Mouse (Mus musculus) midbrain, embryonic 14.5 days (tissue): ENCODE data around the gene Ccdc85b. TPM values are rescaled to one million over a fixed set of nuclear protein-coding genes. Genes with fewer than 3 reads are reported as not detected.

Experiments
- ATAC-seq: fragments of 200-750 bp; cut with Nextera tagmentation; 2 replicates; pipeline ENCODE4 v1.8.0; 2017; ENCODE audit warnings: moderate number of reproducible peaks, moderate library complexity; ENCODE audit not compliant: low FRiP score, low TSS enrichment
- DNase-seq: peaks from one replicate; pipeline ENCODE4 v3.0.0-alpha.2; 2015
- H3K27ac ChIP-seq: fragments of 300-500 bp; sonication (generic); replicated peaks from 2 replicates; pipeline ENCODE4 v1.5.1; 2014; ENCODE audit warnings: mild to moderate bottlenecking, low read depth, low read length, moderate library complexity
- H3K27me3 ChIP-seq: fragments of 300-500 bp; sonication (generic); 2 replicates; pipeline ENCODE4 v1.6.1; 2014; ENCODE audit warnings: low read length, control low read depth, mixed read lengths; ENCODE audit not compliant: control insufficient read depth, insufficient read depth
- H3K36me3 ChIP-seq: fragments of 300-500 bp; sonication (generic); 2 replicates; pipeline ENCODE4 v1.6.1; 2014; ENCODE audit warnings: low read length, control low read depth; ENCODE audit not compliant: control insufficient read depth, insufficient read depth
- H3K4me1 ChIP-seq: fragments of 300-500 bp; sonication (generic); 2 replicates; pipeline ENCODE4 v1.6.1; 2014; ENCODE audit warnings: mild to moderate bottlenecking, antibody characterized with exemption, low read length, control low read depth; ENCODE audit not compliant: control insufficient read depth, insufficient read depth
- H3K4me2 ChIP-seq: fragments of 300-500 bp; sonication (generic); 2 replicates; pipeline ENCODE4 v1.6.1; 2014; ENCODE audit warnings: mild to moderate bottlenecking, low read length, moderate library complexity
- H3K4me3 ChIP-seq: fragments of 300-500 bp; sonication (generic); replicated peaks from 2 replicates; pipeline ENCODE4 v1.5.1; 2014; ENCODE audit warnings: low read depth, low read length
- H3K9ac ChIP-seq: fragments of 300-500 bp; sonication (generic); replicated peaks from 2 replicates; pipeline ENCODE4 v1.6.1; 2014; ENCODE audit warnings: mild to moderate bottlenecking, low read length, moderate library complexity
- H3K9me3 ChIP-seq: fragments of 300-500 bp; sonication (generic); 2 replicates; pipeline ENCODE4 v1.6.1; 2016; ENCODE audit warnings: low read length, control low read depth, mixed read lengths; ENCODE audit not compliant: control insufficient read depth
- WGBS: fragments of 180-500 bp; shearing (Covaris S2); extraction: QIAGEN DNeasy Blood & Tissue Kit; methylation state at CpG from one replicate; pipeline ENCODE4 v1.1.7; 2014; 5-methylcytosine and 5-hydroxymethylcytosine counted together
- polyA plus RNA-seq: library from polyadenylated mRNA; unstranded; fragments of >200 nt; fragmentation: Nextera tagmentation; extraction: Ambion mirVana; gene quantifications from 2 replicates; pipeline ENCODE4 v1.2.1, GENCODE M21; 2014

Ccdc85b gene
- polyA plus RNA-seq, 1 experiment from 2014 or later = 7.6 TPM

GRCm38 (mm10) chr19:5433951-5434350, 23.7 kb downstream of the Ccdc85b start:
- DNase-seq (no peak), ATAC-seq (no peak)
- peaks cover 8% of the 10 kb centered on the region; the same call in 1 of the 2 replicates for H3K4me1 ChIP-seq
- H3K4me3 ChIP-seq = no peak overlapping the region
- H3K9ac ChIP-seq = peak overlapping the region; percentile 40; the same call in 1 of the 2 replicates
- H3K27me3 ChIP-seq = no peaks in the 10 kb centered on the region
- H3K36me3 ChIP-seq = peaks cover 6% of the 10 kb centered on the region
- H3K27ac ChIP-seq = no peak overlapping the region
- no peaks in the 10 kb centered on the region for H3K9me3 ChIP-seq
- 70% methylated on average over 7 of the region's 7 CpGs for WGBS
- peak overlapping the region; percentile 47; the same call in 1 of the 2 replicates for H3K4me2 ChIP-seq

- peak overlapping the region; percentile 47 for H3K4me2 ChIP-seq
- no peak overlapping the region for H3K4me3 ChIP-seq
- DNase-seq (peak; percentile 53), ATAC-seq (no peak)
- H3K36me3 ChIP-seq = peaks cover 8% of the 10 kb centered on the region
- peak overlapping the region; percentile 40; the same call in 1 of the 2 replicates for H3K9ac ChIP-seq
- peaks cover 8% of the 10 kb centered on the region; the same call in 1 of the 2 replicates for H3K4me1 ChIP-seq
- no peaks in the 10 kb centered on the region for H3K9me3 ChIP-seq
- no peaks in the 10 kb centered on the region for H3K27me3 ChIP-seq
- WGBS = 12% methylated on average over 16 of the region's 16 CpGs
- H3K27ac ChIP-seq = no peak overlapping the region
Measured at GRCm38 (mm10) chr19:5432992-5433852, 24.5 kb downstream of the Ccdc85b start.

- Histone ChIP-seq H3K4me1 (peaks cover 11% of the 10 kb centered on the region; the same call in 1 of the 2 replicates), H3K4me3 (no peak overlapping the region), H3K4me2 (no peak overlapping the region), H3K27ac (no peak overlapping the region), H3K36me3 (peaks cover 12% of the 10 kb centered on the region), H3K9me3 (no peaks in the 10 kb centered on the region), H3K9ac (no peak overlapping the region), H3K27me3 (no peaks in the 10 kb centered on the region)
- DNase-seq (no peak), ATAC-seq (no peak)
- 80% methylated on average over 4 of the region's 4 CpGs for WGBS
Measured at GRCm38 (mm10) chr19:5431911-5432464, 25.7 kb downstream of the Ccdc85b start.

- Histone ChIP-seq H3K4me3 (no peak overlapping the region), H3K4me1 (peaks cover 24% of the 10 kb centered on the region), H3K27ac (no peak overlapping the region), H3K27me3 (no peaks in the 10 kb centered on the region), H3K9ac (no peak overlapping the region), H3K9me3 (no peaks in the 10 kb centered on the region), H3K36me3 (peaks cover 22% of the 10 kb centered on the region), H3K4me2 (no peak overlapping the region)
- ATAC-seq (no peak), DNase-seq (no peak)
- WGBS = 79% methylated on average over 1 of the region's 1 CpGs
Measured at GRCm38 (mm10) chr19:5430408-5430807, 27.3 kb downstream of the Ccdc85b start.

- Histone ChIP-seq H3K27ac (no peak overlapping the region), H3K4me1 (peaks cover 24% of the 10 kb centered on the region), H3K9ac (no peak overlapping the region), H3K4me3 (no peak overlapping the region), H3K36me3 (peaks cover 22% of the 10 kb centered on the region), H3K9me3 (no peaks in the 10 kb centered on the region), H3K27me3 (no peaks in the 10 kb centered on the region), H3K4me2 (no peak overlapping the region)
- 78% methylated on average over 8 of the region's 8 CpGs for WGBS
- ATAC-seq (no peak), DNase-seq (no peak)
Measured at GRCm38 (mm10) chr19:5429806-5430205, 27.9 kb downstream of the Ccdc85b start.

GRCm38 (mm10) chr19:5429219-5429618, 28.5 kb downstream of the Ccdc85b start:
- no peaks in the 10 kb centered on the region for H3K9me3 ChIP-seq
- no peak for ATAC-seq
- WGBS = 84% methylated on average over 4 of the region's 4 CpGs
- H3K36me3 ChIP-seq = peaks cover 22% of the 10 kb centered on the region
- no peak for DNase-seq
- H3K27ac ChIP-seq = no peak overlapping the region
- 0 out of 2 replicates have a peak overlapping the region, but pooled peaks have one; percentile 14 for H3K9ac ChIP-seq
- peaks cover 24% of the 10 kb centered on the region for H3K4me1 ChIP-seq
- H3K27me3 ChIP-seq = no peaks in the 10 kb centered on the region
- no peak overlapping the region for H3K4me2 ChIP-seq
- H3K4me3 ChIP-seq = no peak overlapping the region

- no peaks in the 10 kb centered on the region for H3K27me3 ChIP-seq
Measured at GRCm38 (mm10) chr19:5428083-5428482, 29.6 kb downstream of the Ccdc85b start.

GRCm38 (mm10) chr19:5426640-5427290, 30.9 kb downstream of the Ccdc85b start:
- peak overlapping the region; percentile 84; the same call in 1 of the 2 replicates for H3K4me2 ChIP-seq
- no peak overlapping the region for H3K27ac ChIP-seq
- H3K4me1 ChIP-seq = peaks cover 29% of the 10 kb centered on the region
- peaks cover 38% of the 10 kb centered on the region for H3K36me3 ChIP-seq
- 93% methylated on average over 13 of the region's 13 CpGs for WGBS
- DNase-seq (no peak), ATAC-seq (no peak)
- H3K9ac ChIP-seq = no peak overlapping the region
- H3K27me3 ChIP-seq = no peaks in the 10 kb centered on the region
- 0 out of 2 replicates have a peak overlapping the region, but pooled peaks have one; percentile 81 for H3K4me3 ChIP-seq
- no peaks in the 10 kb centered on the region for H3K9me3 ChIP-seq

More at GRCm38 (mm10) chr19:5428083-5428482, 29.6 kb downstream of the Ccdc85b start:
- Histone ChIP-seq H3K4me1 (peaks cover 26% of the 10 kb centered on the region), H3K9ac (no peak overlapping the region), H3K27ac (no peak overlapping the region), H3K4me3 (no peak overlapping the region), H3K36me3 (peaks cover 24% of the 10 kb centered on the region), H3K9me3 (no peaks in the 10 kb centered on the region), H3K4me2 (no peak overlapping the region)
- DNase-seq (peak; percentile 60), ATAC-seq (no peak)
- WGBS = 88% methylated on average over 2 of the region's 2 CpGs
